Comparison of ENCODE assay signal across 7 mouse cellular contexts in genomic region chrX:8096068-8096786, GRCm38 (mm10). TPM values are rescaled to one million over a fixed set of nuclear protein-coding genes. Genes with fewer than 3 reads are reported as not detected.
DNase-seq lines count a peak whose midpoint lies in the region; ATAC-seq and TF ChIP-seq lines count a peak whose summit lies in the region.
"Not testable (repeated sequence)": the region's sequence is repeated elsewhere in the genome, so short reads cannot be mapped to it uniquely, and the experiment has no call there.

No protein-coding gene starts in this region.

- WGBS in bone marrow, adult 2 months: 26% methylated on average over 39 of the region's 48 CpGs
- WGBS in heart, embryonic 11.5 days (ENCODE audit: insufficient replicate concordance): 13% methylated on average over 24 of the region's 48 CpGs
- WGBS in kidney, adult 2 months: under 1% methylated on average over 17 of the region's 48 CpGs
- WGBS in limb, embryonic 11.5 days: 28% methylated on average over 20 of the region's 48 CpGs

- peak; percentile 86 for DNase-seq in kidney, adult 2 months
- not testable (repeated sequence) for DNase-seq in limb, embryonic 11.5 days (ENCODE audit: low spot score)
- peak; percentile 30 to 78 for DNase-seq in right cerebral cortex, postnatal 36 days (ENCODE audit: low spot score in 2 of 2)

- H3K4me2 ChIP-seq in heart, embryonic 11.5 days: peak overlapping the region; percentile 56
- H3K4me2 ChIP-seq in limb, embryonic 11.5 days (ENCODE audit: low read depth, severe bottlenecking): peak overlapping the region; percentile 40; the same call in 1 of the 2 replicates

- not testable (repeated sequence) for H3K36me3 ChIP-seq in heart, embryonic 11.5 days (ENCODE audit: control insufficient read depth, insufficient read depth, low read length); kidney, adult 2 months (ENCODE audit: control insufficient read depth, insufficient read depth, low read length); limb, embryonic 11.5 days (ENCODE audit: control insufficient read depth, insufficient read depth, low read length)

- H3K4me3 ChIP-seq in bone marrow, adult 2 months (replicated peaks; ENCODE audit: control insufficient read depth, low read depth, low read length): peak overlapping the region; percentile 18
- H3K4me3 ChIP-seq in heart, embryonic 11.5 days (ENCODE audit: low read depth, low read length): peak overlapping the region; percentile 38
- H3K4me3 ChIP-seq in kidney, adult 2 months (ENCODE audit: insufficient read depth, low read depth, low read length): peak overlapping the region; percentile 39
- H3K4me3 ChIP-seq in limb, embryonic 11.5 days (ENCODE audit: low read depth, low read length): not testable (repeated sequence)

- H3K4me1 ChIP-seq in bone marrow, adult 2 months (ENCODE audit: control insufficient read depth, insufficient read depth, low read length); heart, embryonic 11.5 days (ENCODE audit: control insufficient read depth, insufficient read depth, low read length); kidney, adult 2 months (ENCODE audit: control insufficient read depth, insufficient read depth, low read length); limb, embryonic 11.5 days (ENCODE audit: control insufficient read depth, insufficient read depth, low read length): not testable (repeated sequence)

- peak; percentile 88 for ATAC-seq in erythroid progenitor cell, adult 5-6 weeks (replicated peaks; ENCODE audit: low FRiP score, poor library complexity, severe bottlenecking)
- ATAC-seq in heart, embryonic 11.5 days (replicated peaks; ENCODE audit: insufficient number of reproducible peaks, low FRiP score, low TSS enrichment): peak; percentile 93
- peak; percentile 93 for ATAC-seq in limb, embryonic 11.5 days (ENCODE audit: insufficient number of reproducible peaks, low FRiP score, low TSS enrichment, low read depth)
- ATAC-seq in megakaryocyte-erythroid progenitor cell, adult 5-6 weeks (replicated peaks; ENCODE audit: low FRiP score, low TSS enrichment, poor library complexity, severe bottlenecking): peak; percentile 85

- H3K9ac ChIP-seq in heart, embryonic 11.5 days (ENCODE audit: low read depth, low read length); limb, embryonic 11.5 days (ENCODE audit: low read length): not testable (repeated sequence)

- not testable (repeated sequence) for H3K27me3 ChIP-seq in heart, embryonic 11.5 days (ENCODE audit: control insufficient read depth, insufficient read depth, low read length); kidney, adult 2 months (replicated peaks; ENCODE audit: control insufficient read depth, insufficient read depth, low read length); limb, embryonic 11.5 days (ENCODE audit: control insufficient read depth, insufficient read depth, low read length)

- TF ChIP-seq POLR2A in bone marrow, adult 2 months (IDR thresholded peaks at IDR 0.05; ENCODE audit: borderline replicate concordance, control insufficient read depth, low read depth, low read length); kidney, adult 2 months (IDR thresholded peaks at IDR 0.05; ENCODE audit: low read depth, low read length): not testable (repeated sequence)

- not testable (repeated sequence) for TF ChIP-seq CTCF in bone marrow, adult 2 months (IDR thresholded peaks at IDR 0.05; ENCODE audit: control insufficient read depth, insufficient read depth, low read length); kidney, adult 2 months (conservative IDR thresholded peaks at IDR 0.05; ENCODE audit: insufficient read depth, insufficient read length, low read depth, low read length)

- peak overlapping the region; percentile 86 for H3K27ac ChIP-seq in bone marrow, adult 2 months (ENCODE audit: control insufficient read depth, insufficient read depth, low read depth, low read length, poor library complexity)
- H3K27ac ChIP-seq in heart, embryonic 11.5 days (ENCODE audit: low read depth, low read length); limb, embryonic 11.5 days (replicated peaks; ENCODE audit: low read depth, low read length): not testable (repeated sequence)
- H3K27ac ChIP-seq in kidney, adult 2 months (ENCODE audit: insufficient read depth, low read depth, low read length): peak overlapping the region; percentile 66

- H3K9me3 ChIP-seq in heart, embryonic 11.5 days (replicated peaks; ENCODE audit: control insufficient read depth, low read length); limb, embryonic 11.5 days (ENCODE audit: control insufficient read depth, low read length): not testable (repeated sequence)

RNA-seq across cellular contexts. Expression of gene Was, which starts 5.9 kb away (rescaled TPM):
- 10.1 and 32.0 TPM in 2 replicates for polyA plus RNA-seq in bone marrow, adult 2 months (2011; ENCODE audit: insufficient read depth, insufficient read length, low replicate concordance, missing spikeins)
- 14.8 and 22.2 TPM in 2 replicates for total RNA-seq in erythroid progenitor cell, adult 5-6 weeks (2015; ENCODE audit: low replicate concordance)
- total RNA-seq in erythroid progenitor cell, adult 5-6 weeks (2017; ENCODE audit: low replicate concordance): 11.6 and 12.4 TPM in 2 replicates
- 0.39 and 0.43 TPM in 2 replicates for polyA plus RNA-seq in heart, embryonic 11.5 days (2014; fragmentation: Nextera tagmentation; extraction: Ambion mirVana)
- polyA plus RNA-seq in kidney, adult 2 months (2012; rRNA removed): 1.4 and 3.4 TPM in 2 replicates
- polyA plus RNA-seq in limb, embryonic 11.5 days (2014; fragmentation: Nextera tagmentation; extraction: Ambion mirVana): 0.27 and 0.44 TPM in 2 replicates
- 39.5 and 46.0 TPM in 2 replicates for total RNA-seq in megakaryocyte-erythroid progenitor cell, adult 5-6 weeks (2014; fragmentation: Nextera tagmentation)
- total RNA-seq in megakaryocyte-erythroid progenitor cell, adult 5-6 weeks (2017): 56.1 and 61.3 TPM in 2 replicates

RNA-seq across cellular contexts. Expression of gene Suv39h1, which starts 21.7 kb away (rescaled TPM):
- polyA plus RNA-seq in bone marrow, adult 2 months (2011; ENCODE audit: insufficient read depth, insufficient read length, low replicate concordance, missing spikeins): 27.4 and 30.7 TPM in 2 replicates
- 29.6 and 56.6 TPM in 2 replicates for total RNA-seq in erythroid progenitor cell, adult 5-6 weeks (2015; ENCODE audit: low replicate concordance)
- 53.9 and 67.8 TPM in 2 replicates for total RNA-seq in erythroid progenitor cell, adult 5-6 weeks (2017; ENCODE audit: low replicate concordance)
- 46.1 and 48.6 TPM in 2 replicates for polyA plus RNA-seq in heart, embryonic 11.5 days (2014; fragmentation: Nextera tagmentation; extraction: Ambion mirVana)
- 7.6 and 8.4 TPM in 2 replicates for polyA plus RNA-seq in kidney, adult 2 months (2012; rRNA removed)
- polyA plus RNA-seq in limb, embryonic 11.5 days (2014; fragmentation: Nextera tagmentation; extraction: Ambion mirVana): 95.7 and 102 TPM in 2 replicates
- total RNA-seq in megakaryocyte-erythroid progenitor cell, adult 5-6 weeks (2014; fragmentation: Nextera tagmentation): 79.0 and 89.2 TPM in 2 replicates
- total RNA-seq in megakaryocyte-erythroid progenitor cell, adult 5-6 weeks (2017): 68.2 and 84.3 TPM in 2 replicates

RNA-seq across cellular contexts. Expression of gene Wdr13, which starts 36.5 kb away (rescaled TPM):
- 23.3 and 35.6 TPM in 2 replicates for polyA plus RNA-seq in bone marrow, adult 2 months (2011; ENCODE audit: insufficient read depth, insufficient read length, low replicate concordance, missing spikeins)
- 23.5 and 39.3 TPM in 2 replicates for total RNA-seq in erythroid progenitor cell, adult 5-6 weeks (2015; ENCODE audit: low replicate concordance)
- 10.0 and 25.7 TPM in 2 replicates for total RNA-seq in erythroid progenitor cell, adult 5-6 weeks (2017; ENCODE audit: low replicate concordance)
- polyA plus RNA-seq in heart, embryonic 11.5 days (2014; fragmentation: Nextera tagmentation; extraction: Ambion mirVana): 21.8 and 22.6 TPM in 2 replicates
- 58.4 and 84.2 TPM in 2 replicates for polyA plus RNA-seq in kidney, adult 2 months (2012; rRNA removed)
- 12.4 and 15.6 TPM in 2 replicates for polyA plus RNA-seq in limb, embryonic 11.5 days (2014; fragmentation: Nextera tagmentation; extraction: Ambion mirVana)
- 23.0 TPM in 2 replicates for total RNA-seq in megakaryocyte-erythroid progenitor cell, adult 5-6 weeks (2014; fragmentation: Nextera tagmentation)
- total RNA-seq in megakaryocyte-erythroid progenitor cell, adult 5-6 weeks (2017): 14.9 and 26.6 TPM in 2 replicates

RNA-seq across cellular contexts. Expression of gene Rbm3, which starts 49.5 kb away (rescaled TPM):
- 301 and 341 TPM in 2 replicates for polyA plus RNA-seq in bone marrow, adult 2 months (2011; ENCODE audit: insufficient read depth, insufficient read length, low replicate concordance, missing spikeins)
- 611 and 758 TPM in 2 replicates for total RNA-seq in erythroid progenitor cell, adult 5-6 weeks (2015; ENCODE audit: low replicate concordance)
- 564 and 613 TPM in 2 replicates for total RNA-seq in erythroid progenitor cell, adult 5-6 weeks (2017; ENCODE audit: low replicate concordance)
- 320 and 341 TPM in 2 replicates for polyA plus RNA-seq in heart, embryonic 11.5 days (2014; fragmentation: Nextera tagmentation; extraction: Ambion mirVana)
- polyA plus RNA-seq in kidney, adult 2 months (2012; rRNA removed): 41.6 and 50.8 TPM in 2 replicates
- polyA plus RNA-seq in limb, embryonic 11.5 days (2014; fragmentation: Nextera tagmentation; extraction: Ambion mirVana): 538 and 539 TPM in 2 replicates
- total RNA-seq in megakaryocyte-erythroid progenitor cell, adult 5-6 weeks (2014; fragmentation: Nextera tagmentation): 798 and 978 TPM in 2 replicates
- 1,469 and 1,492 TPM in 2 replicates for total RNA-seq in megakaryocyte-erythroid progenitor cell, adult 5-6 weeks (2017)
